Mouse (Mus musculus) intestine, embryonic 14.5 days (tissue): Measurements from ENCODE around the gene Serpinb9b. TPM values are rescaled to one million over a fixed set of nuclear protein-coding genes. Genes with fewer than 3 reads are reported as not detected.
"Not testable (repeated sequence)": the region's sequence is repeated elsewhere in the genome, so short reads cannot be mapped to it uniquely, and the experiment has no call there.

Experiments
- ATAC-seq: fragments of 200-750 bp; cut with Nextera tagmentation; replicated peaks from 2 replicates; pipeline ENCODE4 v1.8.0; 2017; ENCODE audit warnings: low read depth, moderate number of reproducible peaks, moderate TSS enrichment, moderate library complexity; ENCODE audit not compliant: low FRiP score, low TSS enrichment
- DNase-seq: peaks from one replicate; pipeline ENCODE4 v3.0.0-alpha.2; 2018; ENCODE audit warnings: low spot score
- H3K27ac ChIP-seq: fragments of 300-500 bp; sonication (generic); 2 replicates; pipeline ENCODE4 v1.5.1; 2014; ENCODE audit warnings: low read depth, mild to moderate bottlenecking, control low read depth
- H3K27me3 ChIP-seq: fragments of 300-500 bp; sonication (generic); replicated peaks from 2 replicates; pipeline ENCODE4 v1.6.1; 2014; ENCODE audit warnings: low read length, control low read depth; ENCODE audit not compliant: control insufficient read depth, insufficient read depth
- H3K36me3 ChIP-seq: fragments of 300-500 bp; sonication (generic); 2 replicates; pipeline ENCODE4 v1.6.1; 2014; ENCODE audit warnings: low read length, control low read depth; ENCODE audit not compliant: control insufficient read depth, insufficient read depth
- H3K4me1 ChIP-seq: fragments of 300-500 bp; sonication (generic); replicated peaks from 2 replicates; pipeline ENCODE4 v1.6.1; 2014; ENCODE audit warnings: low read length, control low read depth, mixed read lengths; ENCODE audit not compliant: control insufficient read depth, insufficient read depth
- H3K4me2 ChIP-seq: fragments of 300-500 bp; sonication (generic); 2 replicates; pipeline ENCODE4 v1.6.1; 2014; ENCODE audit warnings: low read length
- H3K4me3 ChIP-seq: fragments of 300-500 bp; sonication (generic); 2 replicates; pipeline ENCODE4 v1.5.1; 2014; ENCODE audit warnings: low read depth, low read length, control low read depth, mixed read lengths
- H3K9ac ChIP-seq: fragments of 300-500 bp; sonication (generic); 2 replicates; pipeline ENCODE4 v1.6.1; 2014; ENCODE audit warnings: mild to moderate bottlenecking, low read length
- H3K9me3 ChIP-seq: fragments of 300-500 bp; sonication (generic); 2 replicates; pipeline ENCODE4 v1.6.1; 2016; ENCODE audit warnings: low read length, control low read depth; ENCODE audit not compliant: control insufficient read depth
- WGBS: fragments of 180-500 bp; shearing (Covaris S2); extraction: QIAGEN DNeasy Blood & Tissue Kit; methylation state at CpG from one replicate; pipeline ENCODE4 v1.1.7; 2014; 5-methylcytosine and 5-hydroxymethylcytosine counted together
- polyA plus RNA-seq: library from polyadenylated mRNA; unstranded; fragments of >200 nt; fragmentation: Nextera tagmentation; extraction: Ambion mirVana; gene quantifications from 2 replicates; pipeline ENCODE4 v1.2.1, GENCODE M21; 2014

Serpinb9b gene
- polyA plus RNA-seq, 1 experiment from 2014 or later = 0.12 TPM

DNA sequence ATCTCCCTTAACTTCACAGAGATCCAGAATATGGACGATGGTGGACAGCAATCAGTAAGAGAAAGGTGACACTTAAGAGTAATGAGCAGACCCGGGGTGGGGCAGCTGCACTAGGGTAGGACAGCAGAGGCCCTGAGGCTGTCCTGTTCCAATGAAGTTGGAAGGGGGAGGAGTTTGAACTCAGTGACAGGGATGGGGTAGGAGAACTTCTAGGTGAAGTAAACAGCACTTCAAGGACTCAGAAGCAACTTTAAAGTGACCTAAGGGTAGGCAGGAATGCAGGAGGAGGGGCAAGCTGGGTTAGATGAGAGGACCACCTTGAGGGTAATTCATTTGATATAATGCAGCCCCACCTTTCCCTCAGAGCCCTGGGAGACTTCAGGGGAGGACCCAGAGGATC lies 930 bp downstream of the Serpinb9b start:
- Histone ChIP-seq H3K4me3 (no peak overlapping the region), H3K4me2 (no peak overlapping the region), H3K4me1 (no peaks in the 10 kb centered on the region), H3K9ac (no peak overlapping the region), H3K9me3 (no peaks in the 10 kb centered on the region), H3K27me3 (no peaks in the 10 kb centered on the region), H3K36me3 (no peaks in the 10 kb centered on the region), H3K27ac (no peak overlapping the region)
- no peak for ATAC-seq
- no peak for DNase-seq
- whole genome bisulfite sequencing = 23% methylated on average over 2 of the region's 2 CpGs

DNA sequence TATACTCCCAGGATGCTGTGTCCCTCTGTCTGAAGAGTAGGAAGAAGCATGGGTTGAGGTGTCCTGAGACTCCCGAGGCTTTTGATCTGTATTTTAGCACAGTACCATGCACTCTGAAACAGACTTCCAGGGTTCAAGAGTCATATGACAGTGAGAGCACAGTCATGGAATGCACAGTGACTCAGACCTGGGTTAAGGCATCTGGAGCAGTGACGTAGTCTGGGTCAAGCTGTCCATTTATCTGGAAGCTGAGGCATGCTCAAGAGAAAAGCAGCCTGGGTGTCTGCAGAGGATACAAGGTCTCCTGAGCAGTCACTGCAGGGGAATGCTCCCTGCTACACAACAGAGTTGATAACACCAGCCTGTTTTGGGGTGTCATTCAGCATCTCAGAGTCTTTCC lies 1.3 kb downstream of the Serpinb9b start:
- H3K27ac ChIP-seq = no peak overlapping the region
- H3K9ac ChIP-seq = no peak overlapping the region
- H3K27me3 ChIP-seq = no peaks in the 10 kb centered on the region
- 41% methylated on average over 2 of the region's 2 CpGs for WGBS
- DNase-seq (no peak), ATAC-seq (no peak)
- H3K36me3 ChIP-seq = no peaks in the 10 kb centered on the region
- no peak overlapping the region for H3K4me3 ChIP-seq
- H3K4me2 ChIP-seq = no peak overlapping the region
- no peaks in the 10 kb centered on the region for H3K4me1 ChIP-seq
- H3K9me3 ChIP-seq = no peaks in the 10 kb centered on the region

DNA sequence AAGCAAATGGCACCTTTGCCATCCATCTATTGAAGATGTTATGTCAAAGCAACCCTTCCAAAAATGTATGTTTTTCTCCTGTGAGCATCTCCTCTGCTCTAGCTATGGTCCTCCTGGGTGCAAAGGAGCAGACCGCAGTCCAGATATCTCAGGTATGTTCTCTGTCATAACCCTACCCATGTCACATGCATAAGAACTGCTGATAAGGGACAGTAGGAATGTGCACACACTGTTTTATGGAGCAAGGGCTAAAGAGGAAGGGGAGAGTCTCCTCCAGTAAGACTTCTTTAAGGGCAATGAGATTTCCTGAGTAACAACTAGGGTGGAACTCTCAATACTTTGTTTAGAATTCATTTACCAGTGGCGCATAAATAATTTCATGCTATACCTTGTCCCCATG lies 2.3 kb downstream of the Serpinb9b start:
- H3K4me1 ChIP-seq, DNase-seq, H3K36me3 ChIP-seq, H3K27me3 ChIP-seq, H3K27ac ChIP-seq, H3K9me3 ChIP-seq, H3K9ac ChIP-seq, H3K4me2 ChIP-seq, ATAC-seq, H3K4me3 ChIP-seq: not testable (repeated sequence)
- WGBS = 91% methylated on average over 2 of the region's 2 CpGs

DNA sequence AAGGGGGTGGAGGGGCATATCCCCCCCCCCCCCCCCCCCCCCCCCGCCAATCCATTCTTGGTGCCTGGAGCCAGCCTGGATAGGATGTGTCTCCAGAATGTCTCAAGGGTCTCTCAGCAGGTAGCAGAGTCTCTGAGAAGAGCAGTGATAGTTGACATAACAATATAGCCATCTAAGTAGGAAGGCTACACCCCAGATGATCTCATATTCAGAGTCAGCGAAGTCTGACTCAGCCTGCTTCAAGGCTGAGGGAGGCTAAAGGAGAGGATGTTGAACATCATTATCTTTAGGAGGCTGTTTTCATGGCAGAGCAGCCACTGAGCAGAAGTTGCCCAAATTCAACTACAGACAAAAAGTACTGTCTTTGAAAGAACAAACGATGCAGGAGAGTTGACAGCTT lies 3.1 kb downstream of the Serpinb9b start:
- H3K4me2 ChIP-seq = no peak overlapping the region
- no peak overlapping the region for H3K27ac ChIP-seq
- ATAC-seq (no peak), DNase-seq (no peak)
- 98% methylated on average over 2 of the region's 3 CpGs for WGBS
- no peaks in the 10 kb centered on the region for H3K36me3 ChIP-seq
- no peaks in the 10 kb centered on the region for H3K9me3 ChIP-seq
- H3K4me1 ChIP-seq = no peaks in the 10 kb centered on the region
- H3K9ac ChIP-seq = no peak overlapping the region
- H3K27me3 ChIP-seq = no peaks in the 10 kb centered on the region
- no peak overlapping the region for H3K4me3 ChIP-seq

DNA sequence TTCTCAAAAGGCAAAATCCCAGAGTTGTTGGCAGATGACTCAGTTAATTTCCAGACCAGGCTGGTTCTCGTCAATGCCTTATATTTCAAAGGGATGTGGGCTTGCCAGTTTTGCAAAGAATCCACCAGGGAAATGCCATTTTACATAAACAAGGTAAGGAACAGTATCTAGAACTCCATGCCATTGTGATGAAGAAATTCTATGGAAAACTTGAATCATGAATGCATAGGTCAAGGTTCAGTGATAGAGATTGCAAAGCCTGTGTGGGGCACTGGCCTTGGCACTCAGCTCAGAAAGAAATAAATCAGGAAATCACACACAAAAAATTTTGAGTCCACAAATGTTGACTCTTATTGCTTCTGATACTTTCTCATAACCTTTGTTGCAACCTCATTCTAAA lies 8.3 kb downstream of the Serpinb9b start:
- H3K27ac ChIP-seq = no peak overlapping the region

DNA sequence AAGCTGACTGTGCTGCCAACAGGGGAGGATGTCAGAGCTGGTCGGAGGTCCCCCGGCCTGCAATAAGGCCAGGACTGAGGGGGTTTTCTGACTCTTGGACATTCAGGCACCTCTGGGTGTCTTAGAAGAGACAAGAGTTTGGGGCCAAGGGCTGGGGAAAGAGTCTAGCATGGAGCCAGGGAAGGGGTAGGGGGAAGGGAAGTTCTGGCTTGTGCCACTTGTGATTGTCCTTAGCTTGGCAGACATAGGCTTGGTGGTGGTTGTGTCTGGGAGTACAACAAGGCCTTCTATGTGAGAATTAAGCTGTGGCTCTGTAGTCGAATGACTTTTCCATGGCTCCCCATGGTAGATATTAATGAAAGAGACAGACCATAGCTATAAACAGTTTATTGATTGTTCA lies 16.3 kb downstream of the Serpinb9b start:
- Histone ChIP-seq H3K36me3 (no peaks in the 10 kb centered on the region), H3K4me1 (no peaks in the 10 kb centered on the region), H3K9ac (no peak overlapping the region), H3K4me2 (no peak overlapping the region), H3K27me3 (no peaks in the 10 kb centered on the region), H3K27ac (no peak overlapping the region), H3K4me3 (no peak overlapping the region), H3K9me3 (no peaks in the 10 kb centered on the region)
- ATAC-seq (no peak), DNase-seq (no peak)
- WGBS = 92% methylated on average over 3 of the region's 3 CpGs

More for the DNA sequence above, 8.3 kb downstream of the Serpinb9b start:
- H3K4me1 ChIP-seq = no peaks in the 10 kb centered on the region
- no peak for ATAC-seq
- no peaks in the 10 kb centered on the region for H3K27me3 ChIP-seq
- 76% methylated on average over 1 of the region's 1 CpGs for WGBS
- H3K9ac ChIP-seq = no peak overlapping the region
- no peak overlapping the region for H3K4me3 ChIP-seq
- no peak overlapping the region for H3K4me2 ChIP-seq
- H3K9me3 ChIP-seq = no peaks in the 10 kb centered on the region
- H3K36me3 ChIP-seq = no peaks in the 10 kb centered on the region
- DNase-seq = no peak

DNA sequence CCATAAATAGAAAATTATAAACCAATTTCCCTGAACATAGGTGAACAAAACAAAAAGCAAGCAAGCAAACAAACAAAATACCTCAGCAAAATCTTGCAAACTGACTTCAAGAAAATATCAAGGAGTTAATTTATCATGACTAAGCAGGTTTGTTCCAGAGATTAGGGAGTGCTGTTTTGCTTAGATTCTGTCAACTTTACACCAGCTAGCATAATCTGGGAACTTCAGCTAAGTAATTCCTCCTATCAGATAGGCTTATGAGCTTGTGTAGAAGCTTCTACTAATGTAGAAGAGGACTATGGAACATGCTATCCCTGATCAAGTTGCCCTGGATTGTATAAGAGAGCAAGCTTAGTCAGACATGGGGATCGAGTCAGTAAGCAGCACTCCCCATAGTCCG lies 20.0 kb downstream of the Serpinb9b start:
- DNase-seq = no peak
- no peak overlapping the region for H3K4me3 ChIP-seq
- WGBS = 91% methylated on average over 2 of the region's 2 CpGs

DNA sequence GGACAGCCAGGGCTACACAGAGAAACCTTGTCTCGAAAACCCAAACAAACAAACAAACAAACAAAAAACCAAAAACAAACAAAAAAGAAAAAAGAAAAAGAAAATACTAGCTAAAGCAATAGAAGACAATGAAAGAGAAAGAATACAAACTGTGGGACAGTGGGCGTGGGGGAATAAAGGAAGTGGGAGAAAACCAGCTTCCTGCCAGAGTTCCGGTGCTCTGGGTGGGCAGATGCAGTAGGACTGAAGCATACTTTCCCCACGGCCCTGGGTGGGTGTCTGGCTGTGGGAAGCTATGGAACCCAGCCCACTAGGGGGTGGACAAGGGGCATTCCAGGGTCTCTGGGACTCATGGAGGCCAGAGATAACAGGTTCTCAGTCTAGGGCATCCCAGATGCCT lies 21.0 kb downstream of the Serpinb9b start:
- no peaks in the 10 kb centered on the region for H3K27me3 ChIP-seq
- H3K36me3 ChIP-seq = no peaks in the 10 kb centered on the region
- H3K4me1 ChIP-seq = no peaks in the 10 kb centered on the region
- H3K9ac ChIP-seq = no peak overlapping the region
- WGBS = 76% methylated on average over 4 of the region's 4 CpGs
- H3K4me2 ChIP-seq = no peak overlapping the region
- no peak for DNase-seq
- no peaks in the 10 kb centered on the region for H3K9me3 ChIP-seq
- H3K4me3 ChIP-seq = no peak overlapping the region
- no peak overlapping the region for H3K27ac ChIP-seq
- ATAC-seq = no peak

More for the DNA sequence above, 20.0 kb downstream of the Serpinb9b start:
- no peak for ATAC-seq
- Histone ChIP-seq H3K9me3 (no peaks in the 10 kb centered on the region), H3K27ac (no peak overlapping the region), H3K4me2 (no peak overlapping the region), H3K27me3 (no peaks in the 10 kb centered on the region), H3K4me1 (no peaks in the 10 kb centered on the region), H3K9ac (no peak overlapping the region), H3K36me3 (no peaks in the 10 kb centered on the region)

DNA sequence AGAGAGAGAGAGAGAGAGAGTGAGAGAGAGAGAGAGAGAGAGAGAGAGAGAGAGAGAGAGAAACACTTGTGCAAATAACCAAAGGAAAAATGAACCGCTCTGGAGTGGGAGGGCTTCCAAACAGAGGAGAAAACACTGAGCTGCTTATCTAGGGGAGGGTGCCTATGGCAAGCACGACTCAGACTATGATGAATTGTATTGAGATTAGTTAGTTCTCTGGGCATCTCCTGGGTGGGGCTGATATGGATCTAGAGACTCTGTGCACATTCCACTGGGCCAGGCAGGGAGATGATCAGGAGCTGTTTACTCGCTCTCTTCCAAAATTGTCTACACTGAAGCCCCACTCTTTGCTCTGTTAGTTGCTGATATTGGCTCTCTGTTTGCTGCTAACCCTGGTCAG lies 24.5 kb downstream of the Serpinb9b start:
- H3K27ac ChIP-seq = no peak overlapping the region
- no peaks in the 10 kb centered on the region for H3K9me3 ChIP-seq
- DNase-seq (no peak), ATAC-seq (no peak)
- no peak overlapping the region for H3K4me2 ChIP-seq
- 46% methylated on average over 3 of the region's 3 CpGs for WGBS
- H3K9ac ChIP-seq = no peak overlapping the region
- no peaks in the 10 kb centered on the region for H3K4me1 ChIP-seq
- H3K36me3 ChIP-seq = no peaks in the 10 kb centered on the region
- no peaks in the 10 kb centered on the region for H3K27me3 ChIP-seq
- H3K4me3 ChIP-seq = no peak overlapping the region
